Mouse (Mus musculus) limb, embryonic 14.5 days (tissue): ENCODE measurements around the gene Tubb3. TPM values are rescaled to one million over a fixed set of nuclear protein-coding genes. Genes with fewer than 3 reads are reported as not detected.

Experiments
- ATAC-seq: fragments of 200-750 bp; cut with Nextera tagmentation; 2 replicates; pipeline ENCODE4 v1.8.0; 2017; ENCODE audit warnings: low read depth, moderate number of reproducible peaks, moderate TSS enrichment; ENCODE audit not compliant: low FRiP score
- DNase-seq: peaks from one replicate; pipeline ENCODE4 v3.0.0-alpha.2; 2015; ENCODE audit warnings: low spot score
- H3K27ac ChIP-seq: fragments of 300-500 bp; sonication (generic); replicated peaks from 2 replicates; pipeline ENCODE4 v1.5.1; 2014; ENCODE audit warnings: low read depth, mild to moderate bottlenecking, low read length, moderate library complexity, mixed read lengths
- H3K27me3 ChIP-seq: fragments of 300-500 bp; sonication (generic); 2 replicates; pipeline ENCODE4 v1.6.1; 2014; ENCODE audit warnings: low read length, mixed read lengths; ENCODE audit not compliant: control insufficient read depth, insufficient read depth
- H3K36me3 ChIP-seq: fragments of 300-500 bp; sonication (generic); 2 replicates; pipeline ENCODE4 v1.6.1; 2014; ENCODE audit warnings: mild to moderate bottlenecking, low read length, moderate library complexity, mixed read lengths; ENCODE audit not compliant: control insufficient read depth, insufficient read depth
- H3K4me1 ChIP-seq: fragments of 300-500 bp; sonication (generic); 2 replicates; pipeline ENCODE4 v1.6.1; 2014; ENCODE audit warnings: antibody characterized with exemption, low read length, mixed read lengths; ENCODE audit not compliant: control insufficient read depth, insufficient read depth
- H3K4me2 ChIP-seq: fragments of 300-500 bp; sonication (generic); replicated peaks from 2 replicates; pipeline ENCODE4 v1.6.1; 2014; ENCODE audit warnings: low read depth, mild to moderate bottlenecking, low read length, moderate library complexity; ENCODE audit not compliant: severe bottlenecking
- H3K4me3 ChIP-seq: fragments of 300-500 bp; sonication (generic); replicated peaks from 2 replicates; pipeline ENCODE4 v1.5.1; 2014; ENCODE audit warnings: low read length
- H3K9ac ChIP-seq: fragments of 300-500 bp; sonication (generic); 2 replicates; pipeline ENCODE4 v1.6.1; 2014; ENCODE audit warnings: mild to moderate bottlenecking, low read depth, low read length, moderate library complexity; ENCODE audit not compliant: severe bottlenecking
- H3K9me3 ChIP-seq: fragments of 300-500 bp; sonication (generic); 2 replicates; pipeline ENCODE4 v1.6.1; 2016; ENCODE audit warnings: low read length; ENCODE audit not compliant: control insufficient read depth
- POLR2A ChIP-seq: fragments of 200-500 bp; IDR thresholded peaks from 2 replicates; pipeline ENCODE4 v1.8.0; 2012; ENCODE audit warnings: inconsistent platforms, mild to moderate bottlenecking, moderate library complexity, borderline replicate concordance; ENCODE audit not compliant: insufficient read depth, insufficient read length; ENCODE audit errors: extremely low read depth
- WGBS: fragments of 180-500 bp; shearing (Covaris S2); extraction: QIAGEN DNeasy Blood & Tissue Kit; methylation state at CpG from one replicate; pipeline ENCODE4 v1.1.7; 2014; 5-methylcytosine and 5-hydroxymethylcytosine counted together
- polyA plus RNA-seq, 2 experiments: library from polyadenylated mRNA; depleted of rRNA in 1 of 2; stranded (reverse) in 1 of 2; unstranded in 1 of 2; fragments of >200 nt; fragmentation: Nextera tagmentation in 1 of 2; extraction: Ambion mirVana in 1 of 2; gene quantifications; 2 replicates each; pipeline versions ENCODE4 v1.2.1 to v1.2.3; 2012 to 2014

Tubb3 gene
- 10.4 and 12.5 TPM in 2 replicates for polyA plus RNA-seq (2012; rRNA removed)
- 3.4 and 3.7 TPM in 2 replicates for polyA plus RNA-seq (2014; fragmentation: Nextera tagmentation; extraction: Ambion mirVana)

DNA sequence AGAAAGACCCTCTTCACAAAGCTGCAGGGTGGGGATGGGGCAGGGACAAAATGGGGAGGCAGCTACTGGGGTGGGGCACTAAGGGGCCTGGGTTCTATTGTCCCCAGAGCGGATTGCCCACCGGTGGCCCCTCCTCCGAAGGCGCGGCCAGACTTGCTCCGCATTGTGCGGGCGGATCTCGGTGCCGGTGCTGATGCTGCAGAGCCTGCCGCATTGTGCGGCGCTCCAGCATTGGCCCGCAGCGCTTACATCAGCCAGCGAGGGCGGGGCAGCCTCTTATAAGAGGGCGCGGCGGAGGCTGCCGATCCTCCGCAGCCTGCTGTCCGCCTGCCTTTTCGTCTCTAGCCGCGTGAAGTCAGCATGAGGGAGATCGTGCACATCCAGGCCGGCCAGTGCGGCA lies at the start of gene Tubb3:
Gene Tubb3 (plus strand): TSS at position 179 of the 400 bp plus-strand sequence.
- DNase-seq: peak; percentile 41
- Histone ChIP-seq H3K9ac (no peak within 1 kb of the TSS), H3K4me2 (peak within 1 kb of the TSS; percentile 51), H3K4me3 (peak within 1 kb of the TSS; percentile 32), H3K4me1 (no peaks in the 10 kb centered on the region), H3K36me3 (no peaks in the 10 kb centered on the region), H3K27ac (no peak within 1 kb of the TSS), H3K27me3 (peaks cover 43% of the 10 kb centered on the region), H3K9me3 (no peaks in the 10 kb centered on the region)
- peak; percentile 67 for ATAC-seq
- 0% methylated on average over 28 of the region's 29 CpGs for WGBS
- no peak for TF ChIP-seq POLR2A

DNA sequence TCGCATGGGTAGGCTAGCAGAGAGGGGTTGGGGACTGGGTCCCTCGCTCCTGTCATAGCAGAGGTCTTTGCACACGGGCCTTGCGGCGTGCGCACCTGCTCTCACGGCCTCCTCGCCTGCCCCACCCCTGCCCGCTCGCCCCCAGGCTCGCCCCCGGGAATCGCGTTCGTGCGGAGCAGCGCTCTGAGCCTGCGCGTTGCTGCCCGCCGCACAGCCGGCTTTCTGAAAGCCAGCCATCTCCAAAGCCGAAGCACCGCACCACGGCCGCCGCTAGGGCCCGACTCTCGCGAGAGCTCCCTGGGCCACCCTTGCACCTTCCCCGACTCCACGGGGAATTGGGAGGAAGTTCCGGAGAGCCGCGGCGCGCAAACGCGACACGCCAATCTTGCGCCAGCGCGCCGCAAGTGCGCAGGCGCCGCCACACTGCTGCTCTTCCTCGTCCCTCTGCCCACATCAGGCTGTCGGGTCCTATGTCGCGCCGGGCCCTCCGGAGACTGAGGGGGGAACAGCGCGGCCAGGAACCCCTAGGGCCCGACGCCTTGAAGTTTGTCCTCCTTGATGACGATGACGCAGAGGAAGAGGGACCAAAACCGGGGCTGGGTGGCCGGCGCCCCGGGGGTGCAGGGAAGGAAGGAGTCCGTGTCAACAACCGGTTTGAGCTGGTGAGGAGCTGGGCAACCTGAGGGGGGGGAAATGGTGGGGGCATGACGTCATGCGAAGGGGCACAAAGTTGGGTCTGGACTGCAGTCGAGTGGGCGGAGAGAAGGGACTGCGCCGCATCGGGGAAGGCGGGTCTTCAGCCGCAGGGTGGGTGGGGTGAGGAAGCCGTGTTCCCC lies 37.6 kb upstream of the Tubb3 start, which contains the start of gene Tcf25:
Gene Tcf25 (plus strand): TSS at position 351 of the 836 bp plus-strand sequence.
- peak within 1 kb of the TSS; percentile 89 for H3K27ac ChIP-seq
- TF ChIP-seq POLR2A: peak; percentile 87; the same call in 1 of the 2 replicates
- H3K9ac ChIP-seq: peak within 1 kb of the TSS; percentile 71
- no peaks in the 10 kb centered on the region for H3K27me3 ChIP-seq
- H3K4me2 ChIP-seq: peak within 1 kb of the TSS; percentile 73
- WGBS: under 1% methylated on average over 62 of the region's 75 CpGs
- ATAC-seq: peak; percentile 90
- H3K4me3 ChIP-seq: peak within 1 kb of the TSS; percentile 63
- peaks cover 5% of the 10 kb centered on the region; the same call in 1 of the 2 replicates for H3K36me3 ChIP-seq
- H3K4me1 ChIP-seq: peaks cover 5% of the 10 kb centered on the region
- H3K9me3 ChIP-seq: no peaks in the 10 kb centered on the region
- peak; percentile 93 for DNase-seq

DNA sequence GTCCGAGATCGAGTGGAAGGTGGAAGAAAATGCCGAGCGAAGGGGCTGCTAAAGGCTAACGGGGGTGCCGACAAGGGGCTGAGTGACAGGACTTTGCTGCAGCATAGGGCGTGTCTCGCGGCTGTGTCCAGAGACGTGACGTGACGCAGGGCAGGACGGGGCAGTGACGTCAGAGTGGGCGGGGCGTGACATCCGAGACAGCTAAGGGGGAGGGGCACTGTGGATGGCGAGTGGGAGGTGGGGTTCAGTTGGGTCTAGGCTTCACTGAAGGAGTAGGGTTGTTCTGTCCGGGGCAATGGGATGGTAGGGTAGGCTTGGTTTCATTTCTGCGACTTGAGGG lies 37.0 kb upstream of the Tubb3 start:
- Histone ChIP-seq H3K9me3 (no peaks in the 10 kb centered on the region), H3K9ac (peak overlapping the region; percentile 71), H3K4me3 (peak overlapping the region; percentile 63), H3K4me1 (peaks cover 5% of the 10 kb centered on the region), H3K36me3 (peaks cover 6% of the 10 kb centered on the region; the same call in 1 of the 2 replicates), H3K4me2 (peak overlapping the region; percentile 73), H3K27ac (peak overlapping the region; percentile 89), H3K27me3 (no peaks in the 10 kb centered on the region)
- no peak for TF ChIP-seq POLR2A
- DNase-seq: peak; percentile 88
- WGBS: under 1% methylated on average over 20 of the region's 20 CpGs
- peak; percentile 87 for ATAC-seq

DNA sequence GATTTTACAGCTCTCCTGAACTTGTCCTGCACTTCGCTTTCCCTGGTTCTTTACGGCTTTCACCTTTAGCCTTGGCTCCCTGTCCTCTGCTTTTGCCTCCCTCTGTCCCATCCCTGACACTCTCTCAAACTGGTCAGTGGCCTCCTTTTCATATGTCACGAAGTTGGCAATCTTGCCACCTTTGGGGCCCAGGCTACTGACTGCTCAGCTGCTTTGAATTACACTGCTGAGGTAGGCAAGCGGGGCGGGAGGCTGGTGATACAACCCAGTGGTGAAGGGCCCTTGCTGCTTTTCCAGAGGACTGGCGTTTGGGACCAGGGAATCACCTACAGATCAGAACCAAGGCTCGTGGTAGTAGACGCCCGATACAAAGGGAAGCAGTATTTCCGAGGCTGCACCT lies 35.5 kb upstream of the Tubb3 start:
- Histone ChIP-seq H3K4me1 (peaks cover 5% of the 10 kb centered on the region), H3K27me3 (no peaks in the 10 kb centered on the region), H3K4me2 (no peak overlapping the region), H3K9ac (peak overlapping the region; percentile 12; the same call in 1 of the 2 replicates), H3K4me3 (no peak overlapping the region), H3K9me3 (no peaks in the 10 kb centered on the region), H3K36me3 (peaks cover 16% of the 10 kb centered on the region; the same call in 1 of the 2 replicates), H3K27ac (no peak overlapping the region)
- WGBS: 81% methylated on average over 10 of the region's 10 CpGs
- DNase-seq (no peak), ATAC-seq (no peak)
- TF ChIP-seq POLR2A: no peak

DNA sequence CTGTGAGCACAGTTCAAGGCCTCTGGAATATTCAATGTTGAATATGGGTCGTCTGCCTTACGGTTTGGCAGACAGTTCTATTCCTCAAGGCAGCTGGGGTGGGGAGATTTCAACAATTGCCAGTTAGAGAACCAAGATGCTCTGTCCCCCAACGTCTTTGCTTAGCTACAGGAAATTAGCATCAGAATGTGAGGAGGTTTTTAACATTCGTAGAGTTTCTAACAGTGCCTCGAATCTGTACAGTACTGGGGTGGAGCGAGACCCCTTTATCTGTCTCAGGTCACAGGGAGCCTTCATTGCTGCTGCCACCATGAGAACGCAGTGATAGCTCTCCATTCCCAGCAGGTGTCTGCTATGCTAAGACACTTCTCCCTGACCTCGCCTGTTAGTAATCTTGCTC lies 35.1 kb upstream of the Tubb3 start:
- ATAC-seq: no peak
- WGBS: 80% methylated on average over 8 of the region's 8 CpGs
- no peak for TF ChIP-seq POLR2A
- Histone ChIP-seq H3K9ac (0 out of 2 replicates have a peak overlapping the region, but pooled peaks have one; percentile 12), H3K9me3 (no peaks in the 10 kb centered on the region), H3K4me3 (no peak overlapping the region), H3K4me1 (peaks cover 5% of the 10 kb centered on the region), H3K27ac (no peak overlapping the region), H3K27me3 (no peaks in the 10 kb centered on the region), H3K36me3 (peaks cover 19% of the 10 kb centered on the region), H3K4me2 (no peak overlapping the region)
- no peak for DNase-seq
